Mouse (Mus musculus) brain, embryonic 14.5 days (tissue): ENCODE results near the gene Susd6. TPM values are rescaled to one million over a fixed set of nuclear protein-coding genes. Genes with fewer than 3 reads are reported as not detected.

Source experiments
- DNase-seq: peaks from one replicate; pipeline ENCODE4 v3.0.0-alpha.2; 2011; ENCODE audit warnings: low read depth
- CTCF ChIP-seq: fragments of 200-500 bp; IDR thresholded peaks from 2 replicates; pipeline ENCODE4 v1.5.1; 2012; ENCODE audit warnings: inconsistent platforms, mild to moderate bottlenecking, moderate library complexity, borderline replicate concordance; ENCODE audit not compliant: insufficient read depth, insufficient read length; ENCODE audit errors: extremely low read depth
- POLR2A ChIP-seq: fragments of 200-500 bp; IDR thresholded peaks from 2 replicates; pipeline ENCODE4 v1.6.1; 2012; ENCODE audit warnings: mild to moderate bottlenecking, inconsistent platforms, borderline replicate concordance; ENCODE audit not compliant: poor library complexity, insufficient read depth, insufficient read length, severe bottlenecking; ENCODE audit errors: extremely low read depth
- polyA plus RNA-seq: library from polyadenylated mRNA; depleted of rRNA; stranded (reverse); fragments of >200 nt; gene quantifications from 2 replicates; pipeline ENCODE4 v1.2.3, GENCODE M21; 2012

The Susd6 gene
- polyA plus RNA-seq, 1 experiment: 21.7 TPM

DNA sequence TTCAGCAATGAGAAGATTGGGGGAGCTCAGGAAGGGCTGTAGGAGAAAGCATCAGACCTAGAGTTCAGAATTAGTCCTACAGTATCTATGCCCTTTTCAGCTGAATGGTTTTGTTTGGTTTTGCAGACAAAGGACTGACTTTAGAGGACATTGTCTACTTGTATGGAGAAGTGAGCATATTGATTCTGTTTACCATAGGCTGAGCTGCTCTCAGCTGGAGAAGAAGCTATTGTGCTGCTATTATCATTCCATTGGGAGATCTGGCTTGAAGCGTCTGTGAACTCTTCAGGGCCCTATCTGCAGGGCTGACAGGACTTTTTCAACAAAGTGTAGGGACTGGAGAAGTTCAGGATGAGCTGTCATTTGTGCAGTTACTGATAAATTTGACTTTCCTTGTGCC lies 65.3 kb downstream of the Susd6 start:
- DNase-seq: no peak
- TF ChIP-seq CTCF (no peak), POLR2A (no peak)

DNA sequence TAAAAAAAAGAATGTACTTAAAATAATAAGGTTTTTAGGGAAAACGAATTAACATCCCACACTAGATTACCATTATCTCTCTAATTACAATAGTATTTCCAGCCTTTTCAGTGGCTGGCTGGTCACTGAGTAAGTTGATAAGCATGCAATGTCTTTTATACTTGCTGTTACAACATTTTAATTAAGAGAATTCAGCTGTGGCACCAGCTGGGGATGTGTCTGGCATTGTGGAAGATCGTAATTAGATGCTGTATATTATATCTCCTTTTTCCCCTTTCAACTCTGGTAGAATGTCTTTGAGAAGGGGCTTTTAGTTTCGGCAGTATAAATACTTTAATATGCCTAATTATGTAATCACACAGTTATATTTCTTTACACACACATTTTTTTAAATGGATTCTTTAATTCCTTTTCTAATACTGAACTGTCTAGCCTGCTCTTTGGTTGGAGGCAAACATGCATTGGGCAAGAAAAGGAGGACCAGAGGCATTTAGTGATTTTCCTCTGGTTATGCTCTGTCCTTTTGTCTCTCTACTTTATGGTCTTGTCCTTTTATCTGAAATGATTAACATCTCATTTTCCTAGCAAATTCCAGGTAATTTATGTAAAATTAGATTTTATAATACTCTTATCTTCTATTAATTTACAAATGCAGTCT lies 67.5 kb downstream of the Susd6 start:
- TF ChIP-seq CTCF (no peak), POLR2A (no peak)

DNA sequence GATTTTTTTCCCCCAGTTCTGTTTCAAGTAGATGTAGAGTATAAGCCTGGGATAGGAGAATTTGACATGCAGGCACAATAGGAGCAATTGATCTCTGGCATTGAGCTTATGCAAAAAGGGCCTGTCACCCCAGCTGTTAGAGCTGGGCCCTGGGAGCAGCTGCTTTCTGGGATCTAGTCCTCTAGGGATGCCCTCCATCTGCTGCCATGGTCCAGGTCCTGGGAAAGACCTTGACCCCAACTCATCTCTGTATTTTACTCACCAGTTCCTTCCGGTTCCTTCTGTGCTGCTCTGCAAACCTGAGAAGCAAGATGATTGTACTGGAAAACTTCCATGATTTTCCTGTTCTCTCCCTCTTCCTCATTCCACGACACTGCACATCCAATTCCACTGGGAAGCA lies 68.0 kb downstream of the Susd6 start:
- TF ChIP-seq CTCF: no peak
- TF ChIP-seq POLR2A: no peak
- peak; percentile 70 for DNase-seq

More for the DNA sequence above, 67.5 kb downstream of the Susd6 start:
- DNase-seq: peak; percentile 87

DNA sequence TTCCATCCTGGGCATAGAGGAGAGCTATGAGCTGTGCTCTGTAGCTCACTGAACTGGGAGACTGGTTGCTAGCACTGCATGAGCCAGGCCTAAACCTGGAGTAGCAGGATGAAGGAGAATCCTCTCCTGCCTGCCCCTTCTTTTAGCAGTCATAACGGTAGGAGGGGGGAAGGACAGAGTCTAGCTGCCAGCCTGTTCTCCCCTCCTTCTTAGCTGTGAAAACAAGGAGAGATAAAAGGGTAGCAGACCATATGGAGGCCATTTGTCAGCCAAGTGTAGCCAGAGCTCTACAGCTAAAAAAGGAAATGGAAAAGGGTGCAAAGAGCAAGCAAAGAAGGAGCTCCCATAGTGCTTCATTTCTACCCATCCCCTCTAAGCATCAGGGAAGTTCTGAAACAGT lies 71.6 kb downstream of the Susd6 start:
- no peak for TF ChIP-seq CTCF
- no peak for TF ChIP-seq POLR2A
- DNase-seq: peak; percentile 78

DNA sequence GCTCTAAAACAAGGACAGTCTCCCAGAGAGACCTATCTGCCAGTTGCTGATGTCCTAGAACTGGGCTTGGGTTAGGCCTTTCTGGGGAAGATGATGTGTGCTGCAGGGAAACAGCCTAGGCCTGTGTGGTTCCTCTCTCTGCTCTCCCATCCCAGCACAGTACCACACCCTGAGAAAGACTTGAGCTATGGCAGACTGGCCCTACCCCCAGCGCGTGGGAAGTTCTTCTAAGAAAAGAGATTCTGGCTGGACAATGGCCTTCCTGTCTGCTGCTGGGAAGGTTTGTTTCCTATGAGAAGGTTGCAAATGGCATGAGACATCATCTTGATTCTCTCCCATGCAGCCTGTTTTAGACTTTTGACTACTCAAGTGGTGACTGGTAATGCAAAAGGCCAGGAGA lies 73.1 kb downstream of the Susd6 start:
- no peak for DNase-seq

DNA sequence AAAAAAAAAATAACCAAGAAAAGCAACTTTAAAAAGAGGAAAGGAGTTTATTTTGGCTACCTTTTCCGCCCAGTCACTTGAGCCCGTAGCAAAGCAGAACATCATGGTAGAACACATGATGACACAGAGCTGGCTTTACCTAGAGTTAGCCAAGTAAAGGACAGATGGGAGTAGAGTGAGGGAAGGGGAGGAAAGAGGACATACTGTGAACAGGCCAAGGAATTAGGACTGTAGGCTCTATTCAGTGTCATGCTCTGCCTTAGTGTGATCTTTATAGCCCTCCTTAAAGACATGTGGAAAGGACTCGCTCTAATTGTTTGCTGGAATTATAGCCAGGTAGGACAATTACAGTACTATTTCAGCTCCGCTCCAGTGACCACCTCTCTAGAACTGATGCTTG lies 74.9 kb downstream of the Susd6 start:
- TF ChIP-seq CTCF (no peak), POLR2A (no peak)
- DNase-seq: no peak

More for the DNA sequence above, 73.1 kb downstream of the Susd6 start:
- TF ChIP-seq CTCF (no peak), POLR2A (no peak)

DNA sequence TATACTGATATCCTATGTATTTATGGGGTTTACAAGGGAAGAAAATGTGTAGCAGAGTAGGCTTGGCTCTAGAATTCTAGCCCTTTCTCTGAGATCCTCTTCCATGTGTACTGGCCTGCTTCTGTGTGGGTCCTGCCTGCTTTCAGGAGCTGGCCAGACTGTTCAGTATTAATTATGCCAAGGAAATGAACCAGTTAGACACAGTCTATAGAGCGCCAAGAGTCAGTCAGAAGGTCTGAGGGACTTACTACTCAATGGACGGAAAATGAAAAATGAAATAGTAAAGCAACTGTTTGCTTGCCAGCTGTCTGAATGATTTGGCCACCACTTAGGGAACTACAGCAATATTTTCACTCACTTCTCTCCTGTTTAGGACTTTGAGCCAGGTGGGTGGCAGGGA lies 75.7 kb downstream of the Susd6 start:
- TF ChIP-seq POLR2A (no peak), CTCF (no peak)
- DNase-seq: no peak

DNA sequence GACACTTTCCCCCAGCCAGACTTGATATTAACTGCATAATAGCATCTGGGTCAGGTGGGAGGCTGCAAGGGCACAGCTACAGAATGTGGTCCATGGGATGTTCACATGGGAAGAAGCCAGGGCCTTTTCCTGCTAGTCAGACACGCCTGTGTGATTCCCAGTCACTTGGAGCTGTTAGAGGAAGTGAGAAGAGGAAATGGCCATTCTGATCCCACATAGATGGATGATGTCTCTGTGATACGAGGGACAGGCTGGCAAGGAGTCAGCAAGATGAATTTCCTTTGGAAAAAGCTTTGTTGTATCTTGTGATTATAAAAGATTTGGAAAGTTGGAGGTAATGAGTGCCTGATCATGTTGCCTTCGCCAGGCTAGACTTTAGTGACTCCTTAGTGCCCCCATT lies 76.8 kb downstream of the Susd6 start:
- TF ChIP-seq CTCF: no peak
- no peak for TF ChIP-seq POLR2A
- no peak for DNase-seq

DNA sequence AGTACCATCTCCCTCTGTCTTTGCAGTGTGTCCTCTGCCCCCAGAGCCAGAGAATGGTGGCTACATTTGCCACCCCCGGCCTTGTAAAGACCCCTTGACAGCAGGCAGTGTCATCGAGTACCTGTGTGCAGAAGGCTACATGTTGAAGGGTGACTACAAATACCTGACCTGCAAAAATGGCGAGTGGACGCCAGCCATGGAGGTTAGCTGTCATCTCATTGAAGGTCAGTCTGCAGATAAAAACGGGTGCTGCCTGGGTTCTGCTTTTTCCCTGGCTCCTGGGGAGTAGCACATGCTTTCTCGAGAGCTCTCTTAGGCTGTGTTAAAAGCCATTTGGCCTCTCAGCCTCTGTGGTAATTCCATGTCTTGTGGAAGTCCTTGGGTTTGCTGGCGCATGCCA lies 78.1 kb downstream of the Susd6 start:
- no peak for DNase-seq
- TF ChIP-seq CTCF: no peak
- no peak for TF ChIP-seq POLR2A

DNA sequence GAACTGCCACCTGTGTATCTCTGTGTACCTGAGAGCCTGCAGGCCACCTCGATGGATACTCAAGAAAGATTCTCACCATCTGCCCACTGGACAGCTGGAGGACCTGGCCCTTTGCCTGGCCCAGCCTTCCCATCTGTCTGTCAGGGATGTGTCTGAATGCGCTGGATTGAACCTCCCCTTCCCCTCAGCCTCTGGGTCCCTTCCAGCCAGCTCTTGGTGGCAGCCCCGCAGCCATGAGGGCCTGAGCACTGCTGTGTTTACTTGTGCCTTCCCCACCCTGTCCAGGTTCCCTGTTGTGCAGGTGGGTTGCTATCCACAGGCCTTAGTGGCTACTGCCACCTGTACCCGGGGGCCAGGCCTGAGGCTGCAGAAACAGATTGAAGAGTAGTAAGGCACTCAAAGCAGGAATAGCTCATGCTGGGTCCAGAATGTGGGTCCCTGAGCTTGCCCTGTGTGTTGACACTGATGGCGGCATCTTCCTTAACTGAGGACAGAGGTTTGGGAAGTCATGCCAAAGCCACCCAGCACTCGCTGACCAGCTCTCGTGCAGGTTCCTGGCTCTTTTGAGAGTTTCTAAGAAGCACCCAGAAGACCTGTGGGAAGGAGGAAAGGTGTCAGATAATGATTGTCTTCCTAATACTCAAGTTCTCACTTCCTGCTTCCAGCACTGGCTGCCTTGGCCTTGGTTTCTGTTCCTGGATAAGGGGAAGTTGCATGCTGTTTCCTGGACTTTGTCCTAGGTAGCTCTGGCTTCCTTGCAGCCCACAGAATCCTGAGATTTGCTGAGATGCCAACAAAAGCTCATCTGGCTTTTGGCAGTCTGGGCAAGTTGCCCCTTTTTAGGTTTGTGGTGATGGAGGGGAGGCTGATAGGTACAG lies 87.1 kb downstream of the Susd6 start:
- no peak for TF ChIP-seq CTCF
- DNase-seq: peak; percentile 31

DNA sequence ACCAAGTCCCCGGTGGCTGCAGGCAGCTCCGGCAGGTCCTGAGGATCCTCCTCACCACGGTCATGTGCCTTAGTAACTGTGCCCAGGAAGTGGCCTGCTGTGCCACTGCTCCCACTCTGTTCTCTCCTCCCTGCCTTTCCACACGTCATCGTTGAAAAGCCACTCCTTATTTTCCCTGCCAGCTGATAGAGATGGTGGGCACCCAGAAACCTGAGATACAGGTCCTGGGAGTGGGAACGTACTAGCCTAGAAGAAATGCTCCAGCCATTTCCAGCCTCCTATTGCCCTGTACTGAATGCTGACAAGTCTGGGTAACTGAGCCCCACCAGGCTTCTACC lies 87.8 kb downstream of the Susd6 start:
- no peak for DNase-seq
- TF ChIP-seq POLR2A: no peak
- no peak for TF ChIP-seq CTCF

DNA sequence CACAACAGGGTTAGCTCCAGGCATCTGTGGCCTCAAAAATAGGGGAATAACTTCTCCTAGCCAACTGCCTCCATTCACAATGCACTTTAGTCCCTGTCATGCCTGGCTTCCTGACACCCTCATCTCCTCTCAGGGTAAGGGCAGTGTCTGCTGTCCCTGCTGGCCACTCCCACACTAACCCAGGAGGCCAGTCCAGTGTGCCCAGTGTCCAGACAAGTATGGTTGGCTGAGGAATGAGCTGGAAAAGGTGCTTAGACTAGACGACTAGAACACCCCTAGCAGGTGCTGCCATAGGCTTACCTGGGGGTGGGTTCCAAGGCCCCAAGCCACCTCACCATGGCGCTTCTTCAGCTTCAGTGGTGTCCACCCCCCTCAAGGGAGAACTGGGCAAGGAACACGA lies 88.3 kb downstream of the Susd6 start:
- no peak for DNase-seq
- no peak for TF ChIP-seq CTCF
